Mouse (Mus musculus) layer of hippocampus, adult 18-20 months (tissue): ENCODE measurements at regions not wholly inside any gene's neighbourhood (a gene's known extent, or its start where the extent isn't known, plus 50 kb on each side); places are given as distances from the start of the nearest gene placed in this dataset.

ENCODE experiments used
- DNase-seq, 2 experiments: peaks; one replicate each; pipeline ENCODE4 v3.0.0; 2022; ENCODE audit warnings: low spot score in 2 of 2

- no peak for DNase-seq
Measured at GRCm38 (mm10) chr16:28105866-28106265, 647.0 kb downstream of the Fgf12 start.

GRCm38 (mm10) chr16:28109771-28110170, 643.1 kb downstream of the Fgf12 start:
- DNase-seq, result no peak
